Mouse (Mus musculus) liver, embryonic 15.5 days (tissue): ENCODE data around the gene Mpig6b. TPM values are rescaled to one million over a fixed set of nuclear protein-coding genes. Genes with fewer than 3 reads are reported as not detected.

Experiments
- ATAC-seq: fragments of 200-750 bp; cut with Nextera tagmentation; 2 replicates; pipeline ENCODE4 v1.8.0; 2017; ENCODE audit warnings: moderate number of reproducible peaks, mild to moderate bottlenecking, moderate library complexity; ENCODE audit not compliant: insufficient read depth
- H3K27ac ChIP-seq: fragments of 300-500 bp; sonication (generic); replicated peaks from 2 replicates; pipeline ENCODE4 v1.5.1; 2015; ENCODE audit warnings: mild to moderate bottlenecking, inconsistent platforms
- H3K27me3 ChIP-seq: fragments of 300-500 bp; sonication (generic); 2 replicates; pipeline ENCODE4 v1.6.1; 2015; ENCODE audit warnings: mild to moderate bottlenecking, inconsistent platforms
- H3K36me3 ChIP-seq: fragments of 300-500 bp; sonication (generic); replicated peaks from 2 replicates; pipeline ENCODE4 v1.6.1; 2015; ENCODE audit warnings: moderate library complexity, mild to moderate bottlenecking, inconsistent platforms
- H3K4me1 ChIP-seq: fragments of 300-500 bp; sonication (generic); replicated peaks from 2 replicates; pipeline ENCODE4 v1.6.1; 2015; ENCODE audit warnings: inconsistent platforms
- H3K4me2 ChIP-seq: fragments of 300-500 bp; sonication (generic); 2 replicates; pipeline ENCODE4 v1.6.1; 2015; ENCODE audit warnings: moderate library complexity, mild to moderate bottlenecking, inconsistent platforms
- H3K4me3 ChIP-seq: fragments of 300-500 bp; sonication (generic); replicated peaks from 2 replicates; pipeline ENCODE4 v1.5.1; 2015; ENCODE audit warnings: mild to moderate bottlenecking, inconsistent platforms
- H3K9ac ChIP-seq: fragments of 300-500 bp; sonication (generic); 2 replicates; pipeline ENCODE4 v1.6.1; 2015; ENCODE audit warnings: moderate library complexity, mild to moderate bottlenecking, inconsistent platforms
- H3K9me3 ChIP-seq: fragments of 300-500 bp; sonication (generic); replicated peaks from 2 replicates; pipeline ENCODE4 v1.6.1; 2016; ENCODE audit warnings: inconsistent platforms
- WGBS: fragments of 180-500 bp; shearing (Covaris S2); methylation state at CpG from one replicate; pipeline ENCODE4 v1.1.7; 2015; ENCODE audit warnings: mixed read lengths; ENCODE audit not compliant: insufficient replicate concordance; 5-methylcytosine and 5-hydroxymethylcytosine counted together
- polyA plus RNA-seq: library from polyadenylated mRNA; unstranded; fragments of >200 nt; fragmentation: Nextera tagmentation; extraction: Ambion mirVana; gene quantifications from 2 replicates; pipeline ENCODE4 v1.2.1, GENCODE M21; 2015

Mpig6b gene
- polyA plus RNA-seq, 1 experiment from 2014 or later: 3.2 TPM

DNA sequence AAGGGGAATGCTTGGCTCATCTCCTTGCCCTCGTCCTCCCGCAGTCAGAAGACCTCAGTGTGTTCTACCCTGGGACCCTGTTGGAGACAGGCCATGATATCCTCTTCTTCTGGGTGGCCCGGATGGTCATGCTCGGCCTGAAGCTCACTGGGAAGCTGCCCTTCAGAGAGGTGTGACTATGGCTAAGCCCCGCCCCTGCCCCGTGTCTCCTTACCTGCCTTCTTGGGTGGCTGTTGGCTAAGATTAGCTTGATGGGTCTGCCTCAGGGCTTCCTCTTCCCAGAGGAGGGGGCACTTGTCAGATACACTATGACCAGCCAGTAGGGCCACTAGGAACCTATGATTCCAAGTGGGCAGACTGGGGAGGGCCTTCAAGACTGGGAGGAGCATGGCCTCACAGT lies 52.8 kb downstream of the Mpig6b start:
- Histone ChIP-seq H3K27me3 (no peaks in the 10 kb centered on the region), H3K9ac (no peak overlapping the region), H3K4me2 (no peak overlapping the region), H3K36me3 (peaks cover 93% of the 10 kb centered on the region), H3K27ac (no peak overlapping the region), H3K4me3 (no peak overlapping the region), H3K4me1 (peaks cover 16% of the 10 kb centered on the region), H3K9me3 (no peaks in the 10 kb centered on the region)
- ATAC-seq: no peak
- WGBS: 70% methylated on average over 6 of the region's 6 CpGs

Other genes starting within 250 kb of the Mpig6b start
- 12.0 and 14.1 TPM in 2 replicates for gene Stk19, start 229.2 kb downstream of the Mpig6b start, polyA plus RNA-seq
- gene Dxo, start 229.2 kb downstream of the Mpig6b start, polyA plus RNA-seq: 29.8 and 31.2 TPM in 2 replicates
- gene Skiv2l, start 216.0 kb downstream of the Mpig6b start, polyA plus RNA-seq: 24.5 and 29.2 TPM in 2 replicates
- gene Nelfe, start 215.8 kb downstream of the Mpig6b start, polyA plus RNA-seq: 45.6 and 46.7 TPM in 2 replicates
- gene Cfb, start 203.7 kb downstream of the Mpig6b start, polyA plus RNA-seq: 281 and 374 TPM in 2 replicates
- 0.41 and 0.64 TPM in 2 replicates for gene Zbtb12, start 186.7 kb downstream of the Mpig6b start, polyA plus RNA-seq
- 0.07 TPM in 1 of 2 replicates, not detected in the other for gene Gm20547, start 184.1 kb downstream of the Mpig6b start, polyA plus RNA-seq
- 25.2 and 26.5 TPM in 2 replicates for gene C2, start 167.9 kb downstream of the Mpig6b start, polyA plus RNA-seq
- 14.6 and 15.1 TPM in 2 replicates for gene Ehmt2, start 167.7 kb downstream of the Mpig6b start, polyA plus RNA-seq
- 3.0 and 3.1 TPM in 2 replicates for gene Slc44a4, start 151.7 kb downstream of the Mpig6b start, polyA plus RNA-seq
- 17.1 and 19.8 TPM in 2 replicates for gene Neu1, start 134.9 kb downstream of the Mpig6b start, polyA plus RNA-seq
- gene Hspa1b, start 106.9 kb downstream of the Mpig6b start, polyA plus RNA-seq: 0.06 and 0.14 TPM in 2 replicates
- gene Gm20481, start 96.3 kb downstream of the Mpig6b start, polyA plus RNA-seq: 0.32 TPM in 1 of 2 replicates, not detected in the other
- gene Hspa1a, start 94.0 kb downstream of the Mpig6b start, polyA plus RNA-seq: 0.96 and 1.6 TPM in 2 replicates
- 0.25 and 0.31 TPM in 2 replicates for gene Hspa1l, start 93.5 kb downstream of the Mpig6b start, polyA plus RNA-seq
- 120 and 123 TPM in 2 replicates for gene Lsm2, start 84.3 kb downstream of the Mpig6b start, polyA plus RNA-seq
- gene Vars, start 65.2 kb downstream of the Mpig6b start, polyA plus RNA-seq: 99.0 and 133 TPM in 2 replicates
- gene Vwa7, start 49.6 kb downstream of the Mpig6b start, polyA plus RNA-seq: 0.09 and 0.12 TPM in 2 replicates
- gene Sapcd1, start 38.2 kb downstream of the Mpig6b start, polyA plus RNA-seq: 2.2 and 2.3 TPM in 2 replicates
- gene Msh5, start 19.4 kb downstream of the Mpig6b start, polyA plus RNA-seq: 3.4 and 4.3 TPM in 2 replicates
- gene Clic1, start 16.2 kb downstream of the Mpig6b start, polyA plus RNA-seq: 120 and 122 TPM in 2 replicates
- 18.6 and 22.8 TPM in 2 replicates for gene Ddah2, start 7.1 kb downstream of the Mpig6b start, polyA plus RNA-seq
- gene Ly6g6c, start 796 bp downstream of the Mpig6b start, polyA plus RNA-seq: 0.21 and 0.40 TPM in 2 replicates
- gene Ly6g6e, start 10.7 kb upstream of the Mpig6b start, polyA plus RNA-seq: 0.12 and 0.26 TPM in 2 replicates
- gene Ly6g6d, start 11.9 kb upstream of the Mpig6b start, polyA plus RNA-seq: 0.41 and 0.70 TPM in 2 replicates
- 5.1 and 7.0 TPM in 2 replicates for gene Ly6g6f, start 19.4 kb upstream of the Mpig6b start, polyA plus RNA-seq
- 50.0 and 53.2 TPM in 2 replicates for gene Abhd16a, start 23.1 kb upstream of the Mpig6b start, polyA plus RNA-seq
- gene Ly6g5c, start 42.1 kb upstream of the Mpig6b start, polyA plus RNA-seq: not detected in 2 replicates
- gene Ly6g5b, start 49.2 kb upstream of the Mpig6b start, polyA plus RNA-seq: 0.23 and 0.24 TPM in 2 replicates
- 12.8 and 15.5 TPM in 2 replicates for gene Gpank1, start 55.3 kb upstream of the Mpig6b start, polyA plus RNA-seq
- gene Csnk2b, start 55.9 kb upstream of the Mpig6b start, polyA plus RNA-seq: 125 TPM in 2 replicates
- gene D17H6S53E, start 60.2 kb upstream of the Mpig6b start, polyA plus RNA-seq: 2.2 and 2.5 TPM in 2 replicates
- 853 and 907 TPM in 2 replicates for gene Apom, start 65.9 kb upstream of the Mpig6b start, polyA plus RNA-seq
- 19.3 and 20.0 TPM in 2 replicates for gene Bag6, start 69.0 kb upstream of the Mpig6b start, polyA plus RNA-seq
- gene Prrc2a, start 98.7 kb upstream of the Mpig6b start, polyA plus RNA-seq: 46.9 and 52.2 TPM in 2 replicates
- 20.5 and 22.2 TPM in 2 replicates for gene Aif1, start 109.9 kb upstream of the Mpig6b start, polyA plus RNA-seq
- 40.1 and 40.2 TPM in 2 replicates for gene Lst1, start 122.3 kb upstream of the Mpig6b start, polyA plus RNA-seq
- 1.2 and 2.0 TPM in 2 replicates for gene Ltb, start 128.3 kb upstream of the Mpig6b start, polyA plus RNA-seq
- gene Tnf, start 135.8 kb upstream of the Mpig6b start, polyA plus RNA-seq: 0.31 and 0.36 TPM in 2 replicates
- gene Lta, start 139.2 kb upstream of the Mpig6b start, polyA plus RNA-seq: 0.06 TPM in 1 of 2 replicates, not detected in the other
- gene Gm16181, start 154.7 kb upstream of the Mpig6b start, polyA plus RNA-seq: 0.24 TPM in 1 of 2 replicates, not detected in the other
- gene Atp6v1g2, start 167.5 kb upstream of the Mpig6b start, polyA plus RNA-seq: 0.58 and 0.63 TPM in 2 replicates
- 3.2 and 3.6 TPM in 2 replicates for gene Nfkbil1, start 169.6 kb upstream of the Mpig6b start, polyA plus RNA-seq
- 141 and 150 TPM in 2 replicates for gene Ddx39b, start 175.6 kb upstream of the Mpig6b start, polyA plus RNA-seq
- gene H2-D1, start 196.5 kb upstream of the Mpig6b start, polyA plus RNA-seq: 99.7 and 119 TPM in 2 replicates